Mouse (Mus musculus) forebrain, embryonic 13.5 days (tissue): ENCODE measurements around the gene Cdk5r1. TPM values are rescaled to one million over a fixed set of nuclear protein-coding genes. Genes with fewer than 3 reads are reported as not detected.
"Not testable (repeated sequence)": the region's sequence is repeated elsewhere in the genome, so short reads cannot be mapped to it uniquely, and the experiment has no call there.

Experiments used
- ATAC-seq: fragments of 200-750 bp; cut with Nextera tagmentation; 2 replicates; pipeline ENCODE4 v1.8.0; 2017
- H3K27ac ChIP-seq: fragments of 300-500 bp; sonication (generic); 2 replicates; pipeline ENCODE4 v1.5.1; 2015; ENCODE audit warnings: inconsistent platforms, mild to moderate bottlenecking, moderate library complexity
- H3K27me3 ChIP-seq: fragments of 300-500 bp; sonication (generic); 2 replicates; pipeline ENCODE4 v1.6.1; 2015; ENCODE audit warnings: mild to moderate bottlenecking, inconsistent platforms
- H3K36me3 ChIP-seq: fragments of 300-500 bp; sonication (generic); 2 replicates; pipeline ENCODE4 v1.6.1; 2015; ENCODE audit warnings: mild to moderate bottlenecking, inconsistent platforms; ENCODE audit not compliant: poor library complexity, severe bottlenecking
- H3K4me1 ChIP-seq: fragments of 300-500 bp; sonication (generic); 2 replicates; pipeline ENCODE4 v1.6.1; 2015; ENCODE audit warnings: inconsistent platforms
- H3K4me2 ChIP-seq: fragments of 300-500 bp; sonication (generic); 2 replicates; pipeline ENCODE4 v1.6.1; 2015; ENCODE audit warnings: inconsistent platforms, mild to moderate bottlenecking, moderate library complexity
- H3K4me3 ChIP-seq: fragments of 300-500 bp; sonication (generic); 2 replicates; pipeline ENCODE4 v1.5.1; 2015; ENCODE audit warnings: mild to moderate bottlenecking, inconsistent platforms
- H3K9ac ChIP-seq: fragments of 300-500 bp; sonication (generic); 2 replicates; pipeline ENCODE4 v1.6.1; 2015; ENCODE audit warnings: mild to moderate bottlenecking, inconsistent platforms
- H3K9me3 ChIP-seq: fragments of 300-500 bp; sonication (generic); replicated peaks from 2 replicates; pipeline ENCODE4 v1.6.1; 2016; ENCODE audit warnings: inconsistent platforms
- WGBS: fragments of 180-500 bp; shearing (Covaris S2); methylation state at CpG from one replicate; pipeline ENCODE4 v1.1.7; 2015; 5-methylcytosine and 5-hydroxymethylcytosine counted together
- polyA plus RNA-seq: library from polyadenylated mRNA; unstranded; fragments of >200 nt; fragmentation: Nextera tagmentation; extraction: Ambion mirVana; gene quantifications from 2 replicates; pipeline ENCODE4 v1.2.1, GENCODE M21; 2015

The Cdk5r1 gene
- 67.9 and 73.9 TPM in 2 replicates for polyA plus RNA-seq

- Histone ChIP-seq H3K4me1 (peaks cover 40% of the 10 kb centered on the region), H3K4me2 (peak within 1 kb of the TSS; percentile 89), H3K4me3 (peak within 1 kb of the TSS; percentile 94), H3K27me3 (peaks cover 3% of the 10 kb centered on the region; the same call in 1 of the 2 replicates), H3K27ac (peak within 1 kb of the TSS; percentile 99), H3K9me3 (no peaks in the 10 kb centered on the region), H3K9ac (peak within 1 kb of the TSS; percentile 99), H3K36me3 (peaks cover 38% of the 10 kb centered on the region)
- ATAC-seq: peak; percentile 89
- 1% methylated on average over 51 of the region's 116 CpGs for WGBS
Observed at GRCm38 (mm10) chr11:80476222-80477189, at the start of gene Cdk5r1. Gene Cdk5r1, plus strand, starts transcription at chr11:80477023.

- H3K9me3 ChIP-seq: no peaks in the 10 kb centered on the region
- peak within 1 kb of the TSS; percentile 96 for H3K9ac ChIP-seq
- peak within 1 kb of the TSS; percentile 89 for H3K4me2 ChIP-seq
- H3K4me1 ChIP-seq: peaks cover 8% of the 10 kb centered on the region
- peak within 1 kb of the TSS; percentile 88 for H3K27ac ChIP-seq
- H3K27me3 ChIP-seq: no peaks in the 10 kb centered on the region
- peak within 1 kb of the TSS; percentile 98 for H3K4me3 ChIP-seq
- H3K36me3 ChIP-seq: peaks cover 15% of the 10 kb centered on the region
- ATAC-seq: peak; percentile 100
- under 1% methylated on average over 54 of the region's 58 CpGs for WGBS
Observed at GRCm38 (mm10) chr11:80428381-80429008, 48.3 kb upstream of the Cdk5r1 start, which contains the start of gene Psmd11. Gene Psmd11, plus strand, starts transcription at chr11:80428615.

- H3K9me3 ChIP-seq: no peaks in the 10 kb centered on the region
- peak overlapping the region; percentile 96 for H3K9ac ChIP-seq
- H3K4me2 ChIP-seq: peak overlapping the region; percentile 89
- peak overlapping the region; percentile 88 for H3K27ac ChIP-seq
- WGBS: under 1% methylated on average over 34 of the region's 37 CpGs
- no peaks in the 10 kb centered on the region for H3K27me3 ChIP-seq
- peak overlapping the region; percentile 98 for H3K4me3 ChIP-seq
- ATAC-seq: no peak
- H3K36me3 ChIP-seq: peaks cover 20% of the 10 kb centered on the region
- peaks cover 8% of the 10 kb centered on the region for H3K4me1 ChIP-seq
Observed at GRCm38 (mm10) chr11:80429009-80429475, 47.8 kb upstream of the Cdk5r1 start.

GRCm38 (mm10) chr11:80429500-80430166 is 47.2 kb upstream of the Cdk5r1 start:
- H3K36me3 ChIP-seq: peaks cover 23% of the 10 kb centered on the region
- no peak overlapping the region for H3K27ac ChIP-seq
- H3K9me3 ChIP-seq: no peaks in the 10 kb centered on the region
- no peaks in the 10 kb centered on the region for H3K27me3 ChIP-seq
- ATAC-seq: no peak
- peak overlapping the region; percentile 98 for H3K4me3 ChIP-seq
- WGBS: 61% methylated on average over 14 of the region's 14 CpGs
- peak overlapping the region; percentile 96 for H3K9ac ChIP-seq
- H3K4me1 ChIP-seq: peaks cover 8% of the 10 kb centered on the region
- peak overlapping the region; percentile 89 for H3K4me2 ChIP-seq

GRCm38 (mm10) chr11:80430366-80430910 is 46.4 kb upstream of the Cdk5r1 start:
- H3K27me3 ChIP-seq: no peaks in the 10 kb centered on the region
- ATAC-seq: no peak
- no peak overlapping the region for H3K27ac ChIP-seq
- H3K9me3 ChIP-seq: no peaks in the 10 kb centered on the region
- no peak overlapping the region for H3K9ac ChIP-seq
- H3K4me2 ChIP-seq: no peak overlapping the region
- H3K4me1 ChIP-seq: peaks cover 8% of the 10 kb centered on the region
- H3K36me3 ChIP-seq: peaks cover 29% of the 10 kb centered on the region
- no peak overlapping the region for H3K4me3 ChIP-seq
- WGBS: 94% methylated on average over 3 of the region's 3 CpGs

GRCm38 (mm10) chr11:80446916-80447315 is 29.9 kb upstream of the Cdk5r1 start:
- Histone ChIP-seq H3K9ac (no peak overlapping the region), H3K27ac (no peak overlapping the region), H3K4me1 (no peaks in the 10 kb centered on the region), H3K4me2 (no peak overlapping the region), H3K4me3 (no peak overlapping the region), H3K27me3 (no peaks in the 10 kb centered on the region), H3K9me3 (no peaks in the 10 kb centered on the region), H3K36me3 (peaks cover 79% of the 10 kb centered on the region)
- no peak for ATAC-seq
- WGBS: 92% methylated on average over 3 of the region's 3 CpGs

- ATAC-seq: no peak
- Histone ChIP-seq H3K36me3 (peaks cover 71% of the 10 kb centered on the region), H3K4me2 (no peak overlapping the region), H3K27me3 (no peaks in the 10 kb centered on the region), H3K4me1 (no peaks in the 10 kb centered on the region), H3K27ac (no peak overlapping the region), H3K9ac (no peak overlapping the region), H3K4me3 (no peak overlapping the region), H3K9me3 (no peaks in the 10 kb centered on the region)
- WGBS: 99% methylated on average over 2 of the region's 2 CpGs
Observed at GRCm38 (mm10) chr11:80449859-80450258, 27.0 kb upstream of the Cdk5r1 start.

- Histone ChIP-seq H3K36me3 (peaks cover 68% of the 10 kb centered on the region), H3K9ac (no peak overlapping the region)
Observed at GRCm38 (mm10) chr11:80452242-80452641, 24.6 kb upstream of the Cdk5r1 start.

GRCm38 (mm10) chr11:80453198-80453597 is 23.6 kb upstream of the Cdk5r1 start:
- no peak overlapping the region for H3K4me2 ChIP-seq
- no peaks in the 10 kb centered on the region for H3K9me3 ChIP-seq
- peaks cover 68% of the 10 kb centered on the region for H3K36me3 ChIP-seq
- H3K27ac ChIP-seq: no peak overlapping the region
- WGBS: 100% methylated on average over 1 of the region's 1 CpGs
- H3K4me1 ChIP-seq: no peaks in the 10 kb centered on the region
- no peak overlapping the region for H3K9ac ChIP-seq
- H3K4me3 ChIP-seq: no peak overlapping the region
- no peaks in the 10 kb centered on the region for H3K27me3 ChIP-seq
- no peak for ATAC-seq

More at GRCm38 (mm10) chr11:80452242-80452641, 24.6 kb upstream of the Cdk5r1 start:
- H3K4me2 ChIP-seq: no peak overlapping the region
- no peak overlapping the region for H3K4me3 ChIP-seq
- no peak for ATAC-seq
- H3K27ac ChIP-seq: no peak overlapping the region
- no peaks in the 10 kb centered on the region for H3K4me1 ChIP-seq
- H3K27me3 ChIP-seq: no peaks in the 10 kb centered on the region
- WGBS: 96% methylated on average over 3 of the region's 3 CpGs
- no peaks in the 10 kb centered on the region for H3K9me3 ChIP-seq

- H3K4me3 ChIP-seq, ATAC-seq, H3K27ac ChIP-seq, H3K4me1 ChIP-seq, H3K9ac ChIP-seq, H3K4me2 ChIP-seq, H3K27me3 ChIP-seq, H3K9me3 ChIP-seq: not testable (repeated sequence)
- peaks cover 89% of the 10 kb centered on the region for H3K36me3 ChIP-seq
- WGBS: 86% methylated on average over 4 of the region's 4 CpGs
Observed at GRCm38 (mm10) chr11:80463605-80464130, 13.2 kb upstream of the Cdk5r1 start.
